Mouse (Mus musculus): ENCODE data around the gene Adra1d.

The Adra1d gene

GRCm38 (mm10) chr2:131561891-131562585 lies at the start of gene Adra1d:
Gene Adra1d, minus strand, starts transcription at chr2:131562283.
- DNase-seq = no peak

GRCm38 (mm10) chr2:131601881-131602280 lies 39.8 kb upstream of the Adra1d start:
- no peak for DNase-seq

GRCm38 (mm10) chr2:131594871-131595270 lies 32.8 kb upstream of the Adra1d start:
- DNase-seq = no peak

- no peak for DNase-seq
Measured at GRCm38 (mm10) chr2:131587521-131587920, 25.4 kb upstream of the Adra1d start.

GRCm38 (mm10) chr2:131581506-131581905 lies 19.4 kb upstream of the Adra1d start:
- DNase-seq = no peak

- no peak for DNase-seq
Measured at GRCm38 (mm10) chr2:131562586-131563122, 571 bp upstream of the Adra1d start.

- no peak for DNase-seq
Measured at GRCm38 (mm10) chr2:131561344-131561870, 676 bp downstream of the Adra1d start.

- no peak for DNase-seq
Measured at GRCm38 (mm10) chr2:131560205-131560919, 1.7 kb downstream of the Adra1d start.

- no peak for DNase-seq
Measured at GRCm38 (mm10) chr2:131557896-131558295, 4.2 kb downstream of the Adra1d start.

- no peak for DNase-seq
Measured at GRCm38 (mm10) chr2:131552736-131553400, 9.2 kb downstream of the Adra1d start.

- no peak for DNase-seq
Measured at GRCm38 (mm10) chr2:131551701-131552620, 10.1 kb downstream of the Adra1d start.

GRCm38 (mm10) chr2:131550906-131551305 lies 11.2 kb downstream of the Adra1d start:
- DNase-seq = no peak

GRCm38 (mm10) chr2:131550474-131550873 lies 11.6 kb downstream of the Adra1d start:
- no peak for DNase-seq

GRCm38 (mm10) chr2:131549090-131549489 lies 13.0 kb downstream of the Adra1d start:
- no peak for DNase-seq

- DNase-seq = no peak
Measured at GRCm38 (mm10) chr2:131548330-131548729, 13.8 kb downstream of the Adra1d start.

- no peak for DNase-seq
Measured at GRCm38 (mm10) chr2:131546745-131547408, 15.2 kb downstream of the Adra1d start.

- no peak for DNase-seq
Measured at GRCm38 (mm10) chr2:131546308-131546700, 15.8 kb downstream of the Adra1d start.

GRCm38 (mm10) chr2:131545386-131546307 lies 16.4 kb downstream of the Adra1d start:
- DNase-seq = peak; percentile 56

- no peak for DNase-seq
Measured at GRCm38 (mm10) chr2:131542531-131542930, 19.6 kb downstream of the Adra1d start.

GRCm38 (mm10) chr2:131541686-131542085 lies 20.4 kb downstream of the Adra1d start:
- DNase-seq = no peak

Measured in thymus, postnatal 25 days (tissue).